Mouse (Mus musculus): ENCODE data around the gene BC030867. TPM values are rescaled to one million over a fixed set of nuclear protein-coding genes. Genes with fewer than 3 reads are reported as not detected.

BC030867 gene
- polyA plus RNA-seq, 1 experiment from 2014 or later = 2.6 TPM

DNA sequence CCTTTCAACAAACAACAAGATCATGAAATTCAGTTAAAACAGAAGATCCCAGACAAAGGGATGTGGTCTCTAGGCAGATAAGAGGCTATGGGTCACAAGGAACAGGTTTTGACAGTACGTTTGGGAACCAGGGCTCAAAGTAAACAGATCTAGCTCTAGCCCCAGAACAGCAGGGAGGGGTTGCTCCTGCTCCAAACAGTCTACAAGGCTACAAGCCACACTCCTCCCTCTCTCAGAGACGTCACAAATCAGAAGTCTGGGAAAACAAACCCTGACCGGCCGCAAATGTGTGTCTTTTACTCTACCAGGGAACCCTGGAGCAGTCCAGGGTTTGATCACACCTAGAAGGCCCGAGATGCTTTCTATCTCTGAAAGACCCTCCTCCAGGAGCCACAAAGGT, 37.7 kb upstream of the BC030867 start:
- DNase-seq (no peak), ATAC-seq (ENCODE audit: low FRiP score, low TSS enrichment) (no peak)
- Histone ChIP-seq H3K27me3 (ENCODE audit: control insufficient read depth, insufficient read depth, low read length) (no peaks in the 10 kb centered on the region), H3K4me1 (ENCODE audit: control insufficient read depth, insufficient read depth, low read length) (peaks cover 23% of the 10 kb centered on the region), H3K9ac (replicated peaks; ENCODE audit: low read length) (no peak overlapping the region), H3K27ac (replicated peaks; ENCODE audit: low read depth, low read length) (no peak overlapping the region), H3K36me3 (ENCODE audit: control insufficient read depth, insufficient read depth, low read length) (peaks cover 23% of the 10 kb centered on the region), H3K9me3 (ENCODE audit: control insufficient read depth, low read length) (no peaks in the 10 kb centered on the region), H3K4me3 (replicated peaks; ENCODE audit: low read depth, low read length) (no peak overlapping the region), H3K4me2 (ENCODE audit: low read length) (no peak overlapping the region)
- WGBS = 74% methylated on average over 5 of the region's 5 CpGs

DNA sequence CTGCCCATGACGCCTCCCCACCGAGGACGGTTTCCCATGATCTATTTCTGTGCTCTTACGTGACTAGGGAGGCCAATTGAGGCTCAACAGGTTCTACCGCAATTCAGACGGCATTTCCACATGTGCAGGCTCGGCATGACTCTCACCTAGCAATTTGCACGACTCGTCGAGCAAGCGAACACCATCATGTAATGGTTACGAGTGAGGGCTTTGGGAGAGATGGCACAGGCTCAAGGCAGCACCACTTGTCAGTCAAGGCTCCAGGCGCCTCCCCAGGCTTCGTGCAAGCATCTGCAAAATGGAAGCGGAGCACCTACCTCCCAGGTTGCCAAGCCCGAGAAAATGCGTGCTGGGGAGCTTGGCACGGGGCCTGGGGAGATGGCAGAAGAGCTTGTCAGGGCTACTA, 36.7 kb upstream of the BC030867 start:
- H3K4me2 ChIP-seq (ENCODE audit: low read length) = no peak overlapping the region
- H3K27ac ChIP-seq (replicated peaks; ENCODE audit: low read depth, low read length) = no peak overlapping the region
- no peak for ATAC-seq (ENCODE audit: low FRiP score, low TSS enrichment)
- no peak overlapping the region for H3K4me3 ChIP-seq (replicated peaks; ENCODE audit: low read depth, low read length)
- peaks cover 30% of the 10 kb centered on the region for H3K4me1 ChIP-seq (ENCODE audit: control insufficient read depth, insufficient read depth, low read length)
- no peaks in the 10 kb centered on the region for H3K27me3 ChIP-seq (ENCODE audit: control insufficient read depth, insufficient read depth, low read length)
- H3K9me3 ChIP-seq (ENCODE audit: control insufficient read depth, low read length) = no peaks in the 10 kb centered on the region
- H3K36me3 ChIP-seq (ENCODE audit: control insufficient read depth, insufficient read depth, low read length) = peaks cover 19% of the 10 kb centered on the region
- no peak for DNase-seq
- H3K9ac ChIP-seq (replicated peaks; ENCODE audit: low read length) = no peak overlapping the region
- WGBS = 81% methylated on average over 18 of the region's 18 CpGs

DNA sequence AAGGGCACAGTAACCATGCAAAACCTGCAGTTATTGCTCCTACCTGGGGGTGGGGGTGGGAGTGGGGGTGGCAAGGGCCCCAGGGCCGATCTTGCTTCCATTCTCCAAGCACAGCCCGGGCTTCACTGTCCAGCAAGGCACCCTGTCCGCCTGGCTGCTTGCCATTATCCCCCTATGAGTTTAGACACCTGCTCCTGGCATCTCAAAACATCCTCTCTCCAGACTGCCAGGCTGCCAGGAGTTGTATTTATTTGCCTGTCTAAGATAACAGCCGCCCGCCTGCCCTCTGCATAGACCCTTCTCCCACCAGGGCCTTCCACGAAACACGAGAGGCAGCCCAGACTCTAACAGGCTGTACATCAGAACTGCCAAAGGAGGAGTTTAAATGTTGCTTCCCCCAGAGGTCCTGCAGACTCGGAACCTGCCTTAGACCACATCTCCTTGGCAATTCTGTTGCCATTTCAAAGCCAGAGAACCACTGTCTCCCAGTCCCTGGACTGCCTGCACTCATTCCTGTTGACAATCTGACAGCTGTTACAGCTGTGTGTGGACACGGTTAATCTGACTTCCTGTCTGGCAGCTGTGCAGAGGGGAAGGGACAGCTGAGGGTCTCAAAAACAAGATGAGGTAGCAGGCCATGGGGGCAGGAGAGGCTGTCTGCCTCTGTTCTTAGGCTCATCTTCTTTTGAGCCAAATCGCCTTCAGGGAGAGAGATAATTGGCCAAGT, 34.1 kb upstream of the BC030867 start:
- Histone ChIP-seq H3K4me1 (ENCODE audit: control insufficient read depth, insufficient read depth, low read length) (peaks cover 43% of the 10 kb centered on the region), H3K27me3 (ENCODE audit: control insufficient read depth, insufficient read depth, low read length) (no peaks in the 10 kb centered on the region), H3K4me2 (ENCODE audit: low read length) (no peak overlapping the region), H3K36me3 (ENCODE audit: control insufficient read depth, insufficient read depth, low read length) (peaks cover 31% of the 10 kb centered on the region), H3K9me3 (ENCODE audit: control insufficient read depth, low read length) (no peaks in the 10 kb centered on the region), H3K4me3 (replicated peaks; ENCODE audit: low read depth, low read length) (no peak overlapping the region), H3K9ac (replicated peaks; ENCODE audit: low read length) (no peak overlapping the region; the same call in 1 of the 2 replicates), H3K27ac (replicated peaks; ENCODE audit: low read depth, low read length) (0 out of 2 replicates have a peak overlapping the region, but pooled peaks have one; percentile 20)
- ATAC-seq (ENCODE audit: low FRiP score, low TSS enrichment) = no peak
- 68% methylated on average over 10 of the region's 10 CpGs for WGBS
- DNase-seq = no peak

DNA sequence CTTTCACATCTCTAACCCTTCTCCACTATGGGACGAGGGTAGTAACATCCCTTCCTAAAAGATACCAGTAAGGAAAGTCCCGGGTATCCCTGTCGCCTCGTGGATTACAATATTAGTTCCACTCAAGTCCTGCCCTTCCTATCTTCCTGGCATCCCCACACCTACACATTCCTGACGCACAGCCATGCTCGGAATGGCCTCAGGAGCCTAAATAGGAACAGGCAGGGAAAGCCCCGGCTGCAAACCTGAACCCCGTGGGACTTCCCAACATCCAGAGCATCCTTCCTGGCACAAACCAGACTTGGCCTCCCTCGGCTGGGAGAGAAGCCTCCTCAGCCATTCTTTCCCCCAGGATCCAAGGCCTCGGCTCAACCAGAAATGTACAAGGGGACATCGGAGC, 33.2 kb upstream of the BC030867 start:
- WGBS = 76% methylated on average over 11 of the region's 11 CpGs
- H3K4me1 ChIP-seq (ENCODE audit: control insufficient read depth, insufficient read depth, low read length) = peaks cover 48% of the 10 kb centered on the region

DNA sequence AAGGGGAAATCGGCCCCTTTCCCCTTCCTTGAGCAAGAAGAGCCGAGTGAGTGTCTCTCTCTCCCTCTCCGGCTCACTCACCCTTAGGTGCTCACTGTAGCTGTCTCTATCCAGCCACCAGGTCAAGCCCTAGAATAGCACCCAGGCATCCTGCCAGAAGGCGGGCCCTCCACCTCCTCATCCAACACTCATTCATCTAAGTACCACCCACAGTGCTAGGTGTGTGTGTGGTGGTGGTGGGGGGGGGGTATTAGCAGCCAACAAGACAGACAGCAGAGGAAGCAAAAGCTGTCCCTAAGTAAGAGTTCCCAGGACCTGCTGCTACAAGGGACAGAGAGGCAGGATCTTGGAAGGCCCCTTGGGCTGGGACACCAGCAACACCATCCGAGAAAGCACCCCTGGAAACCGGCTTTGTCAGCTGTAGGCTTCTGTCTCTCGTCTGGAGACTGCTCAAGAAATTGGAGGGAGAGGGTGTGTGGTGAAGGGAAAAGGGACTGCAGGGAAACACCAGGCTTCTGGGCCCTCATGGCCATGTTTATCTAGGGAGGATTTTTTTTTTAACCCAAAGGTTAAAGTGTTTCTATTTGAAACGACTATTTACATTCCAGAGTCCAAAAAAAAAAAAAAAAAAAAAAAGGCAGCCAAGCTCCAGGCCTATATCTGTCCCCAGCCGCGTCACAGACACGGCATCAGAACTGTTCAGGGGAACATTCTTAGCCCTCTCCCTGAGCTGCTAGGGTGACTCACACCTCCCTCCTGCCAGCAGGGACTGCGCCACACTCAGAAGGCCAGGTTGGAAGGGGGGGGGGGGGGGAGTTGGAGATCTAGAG, 32.4 kb upstream of the BC030867 start:
- H3K4me2 ChIP-seq (ENCODE audit: low read length) = no peak overlapping the region
- peaks cover 31% of the 10 kb centered on the region for H3K36me3 ChIP-seq (ENCODE audit: control insufficient read depth, insufficient read depth, low read length)
- H3K4me1 ChIP-seq (ENCODE audit: control insufficient read depth, insufficient read depth, low read length) = peaks cover 48% of the 10 kb centered on the region

More for the DNA sequence above, 33.2 kb upstream of the BC030867 start:
- Histone ChIP-seq H3K27me3 (ENCODE audit: control insufficient read depth, insufficient read depth, low read length) (no peaks in the 10 kb centered on the region), H3K9me3 (ENCODE audit: control insufficient read depth, low read length) (no peaks in the 10 kb centered on the region), H3K4me3 (replicated peaks; ENCODE audit: low read depth, low read length) (no peak overlapping the region), H3K4me2 (ENCODE audit: low read length) (no peak overlapping the region), H3K36me3 (ENCODE audit: control insufficient read depth, insufficient read depth, low read length) (peaks cover 31% of the 10 kb centered on the region), H3K9ac (replicated peaks; ENCODE audit: low read length) (no peak overlapping the region), H3K27ac (replicated peaks; ENCODE audit: low read depth, low read length) (no peak overlapping the region)
- no peak for ATAC-seq (ENCODE audit: low FRiP score, low TSS enrichment)
- DNase-seq = no peak

DNA sequence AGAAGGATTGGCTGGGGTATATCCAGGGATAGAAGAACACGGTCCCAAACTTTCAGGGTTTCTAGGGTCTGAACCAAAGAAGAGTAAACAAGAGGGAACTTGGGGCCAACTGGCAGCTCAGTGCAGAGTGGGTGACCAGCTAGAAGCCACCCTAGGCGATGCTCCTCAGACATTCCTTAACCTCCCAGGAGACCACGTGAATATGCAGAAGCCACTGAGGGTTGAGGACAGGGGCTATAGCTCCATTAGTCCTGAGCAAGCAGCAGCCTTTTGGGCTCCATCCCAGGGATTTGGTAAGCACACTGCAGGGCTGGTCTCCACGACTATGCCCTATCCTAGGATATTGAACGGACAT, 31.8 kb upstream of the BC030867 start:
- DNase-seq (no peak), ATAC-seq (ENCODE audit: low FRiP score, low TSS enrichment) (no peak)
- H3K36me3 ChIP-seq (ENCODE audit: control insufficient read depth, insufficient read depth, low read length) = peaks cover 31% of the 10 kb centered on the region
- H3K4me2 ChIP-seq (ENCODE audit: low read length) = no peak overlapping the region
- H3K9ac ChIP-seq (replicated peaks; ENCODE audit: low read length) = 0 out of 2 replicates have a peak overlapping the region, but pooled peaks have one; percentile 9
- H3K27me3 ChIP-seq (ENCODE audit: control insufficient read depth, insufficient read depth, low read length) = no peaks in the 10 kb centered on the region
- no peak overlapping the region for H3K27ac ChIP-seq (replicated peaks; ENCODE audit: low read depth, low read length)
- peaks cover 48% of the 10 kb centered on the region for H3K4me1 ChIP-seq (ENCODE audit: control insufficient read depth, insufficient read depth, low read length)
- no peak overlapping the region for H3K4me3 ChIP-seq (replicated peaks; ENCODE audit: low read depth, low read length)
- WGBS = 62% methylated on average over 5 of the region's 5 CpGs
- no peaks in the 10 kb centered on the region for H3K9me3 ChIP-seq (ENCODE audit: control insufficient read depth, low read length)

More for the DNA sequence above, 32.4 kb upstream of the BC030867 start:
- no peaks in the 10 kb centered on the region for H3K27me3 ChIP-seq (ENCODE audit: control insufficient read depth, insufficient read depth, low read length)
- 52% methylated on average over 12 of the region's 12 CpGs for WGBS
- no peak overlapping the region for H3K4me3 ChIP-seq (replicated peaks; ENCODE audit: low read depth, low read length)
- no peaks in the 10 kb centered on the region for H3K9me3 ChIP-seq (ENCODE audit: control insufficient read depth, low read length)
- no peak for ATAC-seq (ENCODE audit: low FRiP score, low TSS enrichment)
- H3K27ac ChIP-seq (replicated peaks; ENCODE audit: low read depth, low read length) = no peak overlapping the region
- no peak for DNase-seq
- no peak overlapping the region for H3K9ac ChIP-seq (replicated peaks; ENCODE audit: low read length)

DNA sequence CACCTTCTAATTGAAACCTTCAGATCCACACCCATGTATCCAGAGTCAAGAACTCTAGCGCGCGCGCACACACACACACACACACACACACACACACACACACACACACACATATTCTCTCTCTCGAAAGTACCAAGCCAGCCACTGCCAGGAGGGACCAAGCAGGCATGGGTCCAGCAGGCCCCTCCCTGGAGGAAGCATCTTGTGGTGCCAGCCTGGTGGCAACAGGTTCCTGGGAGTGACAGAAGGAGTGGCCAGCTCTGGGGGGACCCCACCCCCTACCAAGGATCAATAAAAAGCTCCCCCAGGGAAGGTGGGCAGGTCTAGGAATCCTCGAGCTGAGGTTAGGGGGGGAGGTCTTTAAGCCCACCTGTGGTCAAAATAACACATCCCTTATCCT, 31.3 kb upstream of the BC030867 start:
- Histone ChIP-seq H3K9me3 (ENCODE audit: control insufficient read depth, low read length) (no peaks in the 10 kb centered on the region), H3K4me1 (ENCODE audit: control insufficient read depth, insufficient read depth, low read length) (peaks cover 48% of the 10 kb centered on the region), H3K27ac (replicated peaks; ENCODE audit: low read depth, low read length) (no peak overlapping the region), H3K36me3 (ENCODE audit: control insufficient read depth, insufficient read depth, low read length) (peaks cover 32% of the 10 kb centered on the region), H3K4me2 (ENCODE audit: low read length) (no peak overlapping the region), H3K9ac (replicated peaks; ENCODE audit: low read length) (no peak overlapping the region), H3K27me3 (ENCODE audit: control insufficient read depth, insufficient read depth, low read length) (no peaks in the 10 kb centered on the region), H3K4me3 (replicated peaks; ENCODE audit: low read depth, low read length) (no peak overlapping the region)
- ATAC-seq (ENCODE audit: low FRiP score, low TSS enrichment) (no peak), DNase-seq (no peak)
- 85% methylated on average over 6 of the region's 6 CpGs for WGBS

DNA sequence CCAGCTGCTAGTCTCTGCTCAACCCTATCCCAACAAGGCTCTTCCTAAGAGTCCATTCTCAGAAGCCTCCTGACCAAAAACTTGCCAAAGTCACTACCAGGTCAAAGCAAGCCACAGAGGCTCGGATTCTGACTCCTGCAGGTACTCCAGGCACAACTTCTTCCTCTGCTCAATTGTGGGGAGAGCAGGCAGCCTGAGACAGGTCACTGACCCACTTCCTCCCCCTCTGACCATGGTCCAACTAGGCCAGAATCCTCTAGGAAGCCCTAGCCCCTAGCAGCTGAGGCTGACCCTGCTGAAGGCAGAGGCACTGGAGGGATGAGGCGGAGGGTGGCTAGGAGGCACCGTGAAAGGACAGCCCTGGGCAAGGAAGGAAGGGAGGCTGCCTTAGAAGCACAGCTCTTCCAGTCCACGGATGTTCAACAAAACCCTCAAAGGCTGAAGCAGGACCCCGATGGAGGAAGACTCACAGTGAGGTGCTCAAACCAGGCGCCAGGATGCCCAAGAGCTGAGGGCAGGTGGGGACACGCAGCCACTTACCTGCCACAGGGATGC, 30.7 kb upstream of the BC030867 start:
- Histone ChIP-seq H3K4me3 (replicated peaks; ENCODE audit: low read depth, low read length) (peak overlapping the region; percentile 16; the same call in 1 of the 2 replicates), H3K27ac (replicated peaks; ENCODE audit: low read depth, low read length) (peak overlapping the region; percentile 73), H3K27me3 (ENCODE audit: control insufficient read depth, insufficient read depth, low read length) (no peaks in the 10 kb centered on the region), H3K4me2 (ENCODE audit: low read length) (peak overlapping the region; percentile 39), H3K36me3 (ENCODE audit: control insufficient read depth, insufficient read depth, low read length) (peaks cover 35% of the 10 kb centered on the region), H3K9me3 (ENCODE audit: control insufficient read depth, low read length) (no peaks in the 10 kb centered on the region), H3K4me1 (ENCODE audit: control insufficient read depth, insufficient read depth, low read length) (peaks cover 48% of the 10 kb centered on the region), H3K9ac (replicated peaks; ENCODE audit: low read length) (peak overlapping the region; percentile 29; the same call in 1 of the 2 replicates)
- 84% methylated on average over 7 of the region's 7 CpGs for WGBS
- no peak for ATAC-seq (ENCODE audit: low FRiP score, low TSS enrichment)
- no peak for DNase-seq

Data from midbrain, embryonic 14.5 days (tissue).